Mouse (Mus musculus): ENCODE results near the gene Insig1.

Insig1 gene

GRCm38 (mm10) chr5:28070828-28071455 lies at the start of gene Insig1:
Insig1 (plus strand) TSS chr5:28071363.
- in situ Hi-C loops (cut with MboI; ENCODE audit: low sequenced_read_pairs), result no loop called here

DNA sequence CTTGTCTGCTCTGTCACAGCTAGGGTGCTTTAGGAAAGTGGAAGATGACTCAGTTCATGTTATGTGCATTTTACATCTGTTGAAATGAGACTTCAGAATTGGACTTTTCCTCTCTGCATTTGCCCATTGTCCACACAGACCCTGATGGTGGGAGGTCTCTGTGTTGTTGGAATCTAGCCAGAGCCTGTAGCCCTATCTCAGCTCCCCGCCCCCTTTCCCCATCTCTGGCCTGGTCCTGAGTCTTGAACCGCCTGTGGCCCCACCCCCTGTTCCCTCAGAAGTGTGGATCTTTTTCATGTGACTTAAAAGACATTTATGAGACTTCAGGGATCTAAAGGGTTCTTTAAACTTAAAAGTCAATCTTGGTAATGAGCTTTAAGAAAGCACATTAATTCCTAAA lies 47.7 kb upstream of the Insig1 start:
- in situ Hi-C loops (cut with MboI; ENCODE audit: low sequenced_read_pairs), result no loop called here

DNA sequence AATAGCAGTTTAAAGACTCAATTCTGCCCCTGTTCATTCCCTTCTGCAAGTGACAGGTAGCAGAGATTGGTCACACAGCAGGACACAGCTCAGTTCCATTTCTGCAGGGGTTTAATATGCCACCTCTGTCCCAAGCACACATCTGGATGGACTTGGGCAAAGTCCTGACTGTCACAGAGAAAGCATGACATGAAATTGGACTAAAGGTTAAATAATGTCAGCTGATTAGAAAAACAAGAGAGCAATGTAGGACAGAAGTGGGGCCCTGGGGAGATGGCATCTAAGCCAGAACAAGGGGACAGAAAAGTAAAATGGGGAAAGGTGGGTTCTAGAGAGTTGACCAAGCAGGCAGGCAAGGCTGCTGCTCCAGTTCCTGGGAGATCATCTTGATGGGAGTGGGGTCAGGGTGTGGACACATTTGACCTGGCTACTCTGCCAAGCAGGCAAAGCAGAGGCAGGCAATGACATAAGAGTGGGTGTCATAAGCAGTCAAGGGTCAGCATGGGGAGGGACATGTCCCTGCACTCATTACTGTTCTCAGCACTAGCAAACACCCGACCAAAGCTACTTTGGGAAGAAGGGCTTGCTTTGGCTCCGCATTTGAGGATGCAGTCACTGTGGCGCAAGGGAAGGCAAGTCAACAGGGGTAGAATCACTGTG lies 39.5 kb upstream of the Insig1 start:
- in situ Hi-C loops (cut with MboI; ENCODE audit: low sequenced_read_pairs), result no loop called here

DNA sequence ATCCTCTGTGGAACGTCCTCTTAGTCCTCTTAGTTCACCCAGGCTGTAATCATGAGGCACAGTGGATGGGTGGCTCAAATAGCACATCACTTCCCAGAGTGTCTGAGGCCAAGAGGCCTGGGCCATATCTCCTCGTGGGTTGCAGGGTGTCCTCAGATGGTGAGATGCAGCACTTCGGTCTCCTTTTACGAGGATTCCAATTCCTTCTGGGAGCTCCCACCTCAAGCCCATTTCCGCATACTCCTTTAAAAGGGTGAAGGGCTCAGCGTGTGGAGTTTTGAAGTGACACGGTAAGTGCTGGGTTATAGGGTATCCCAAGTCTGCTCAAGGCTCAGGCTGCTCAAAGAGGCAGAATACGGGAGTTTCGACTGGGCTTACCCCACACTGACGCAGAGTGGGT lies 38.3 kb upstream of the Insig1 start:
- in situ Hi-C loops (cut with MboI; ENCODE audit: low sequenced_read_pairs), result no loop called here

GRCm38 (mm10) chr5:28033281-28033680 lies 37.9 kb upstream of the Insig1 start:
- in situ Hi-C loops (cut with MboI; ENCODE audit: low sequenced_read_pairs), result no loop called here

- in situ Hi-C loops (cut with MboI; ENCODE audit: low sequenced_read_pairs), result no loop called here
Observed at GRCm38 (mm10) chr5:28033826-28034225, 37.3 kb upstream of the Insig1 start.

GRCm38 (mm10) chr5:28036011-28036410 lies 35.2 kb upstream of the Insig1 start:
- in situ Hi-C loops (cut with MboI; ENCODE audit: low sequenced_read_pairs), result no loop called here

DNA sequence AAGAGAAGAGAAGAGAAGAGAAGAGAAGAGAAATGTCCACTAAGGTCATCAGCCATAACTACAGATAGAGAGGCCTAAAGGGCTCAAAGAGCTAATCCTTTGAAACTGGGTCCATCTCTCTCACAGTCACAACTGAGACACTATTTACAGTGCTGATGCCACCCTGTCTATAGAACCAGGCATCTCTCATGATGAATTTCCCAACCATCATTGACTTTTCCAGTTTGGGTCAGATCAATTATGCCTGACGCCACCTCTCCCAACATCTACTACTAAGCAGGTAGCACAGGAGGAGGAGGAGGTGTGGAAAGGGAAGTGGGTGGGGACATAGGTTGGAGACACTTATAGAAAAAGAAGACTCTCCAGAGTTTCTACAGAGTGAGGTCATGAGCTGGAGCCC lies 34.6 kb upstream of the Insig1 start:
- in situ Hi-C loops (cut with MboI; ENCODE audit: low sequenced_read_pairs), result no loop called here

DNA sequence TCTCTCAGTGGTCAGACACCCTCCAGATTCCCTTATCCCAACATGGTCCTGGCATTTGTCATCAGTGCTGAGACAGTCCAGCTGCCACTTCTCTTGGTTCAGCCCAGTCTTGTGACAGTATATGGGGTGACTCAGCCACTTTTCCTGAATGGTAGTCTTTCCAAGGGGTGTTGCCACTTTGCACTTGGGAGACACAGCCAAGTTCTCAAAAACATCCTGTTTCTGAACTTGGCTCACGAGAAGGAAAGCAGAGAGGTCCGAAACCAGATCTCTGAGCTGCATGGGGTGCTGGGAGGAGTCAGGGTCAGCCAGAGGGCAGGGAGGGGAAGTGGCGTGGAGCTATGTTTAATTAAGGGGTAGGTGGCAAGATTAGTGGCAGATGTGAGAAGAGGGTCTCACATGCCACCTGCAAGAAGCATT lies 34.0 kb upstream of the Insig1 start:
- in situ Hi-C loops (cut with MboI; ENCODE audit: low sequenced_read_pairs), result no loop called here

DNA sequence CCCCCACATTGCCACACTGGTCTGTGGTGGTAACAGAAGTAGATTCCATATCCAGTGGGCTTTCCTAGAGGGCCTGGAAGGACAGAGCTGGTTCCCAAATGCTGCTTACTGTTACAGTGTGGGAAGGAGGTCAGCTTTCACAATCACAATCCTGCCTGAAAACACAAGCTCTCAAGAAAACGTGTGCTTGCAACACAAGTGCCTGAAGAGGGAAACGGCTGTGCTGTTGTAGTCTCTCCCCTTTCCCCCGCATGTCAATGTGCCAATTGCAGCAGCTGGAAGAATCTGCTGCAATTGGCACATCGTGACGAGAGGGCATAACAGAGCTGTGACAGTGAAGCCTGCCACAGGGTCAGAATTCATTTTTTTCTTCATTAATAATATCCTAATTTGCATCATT lies 33.5 kb upstream of the Insig1 start:
- in situ Hi-C loops (cut with MboI; ENCODE audit: low sequenced_read_pairs), result no loop called here

DNA sequence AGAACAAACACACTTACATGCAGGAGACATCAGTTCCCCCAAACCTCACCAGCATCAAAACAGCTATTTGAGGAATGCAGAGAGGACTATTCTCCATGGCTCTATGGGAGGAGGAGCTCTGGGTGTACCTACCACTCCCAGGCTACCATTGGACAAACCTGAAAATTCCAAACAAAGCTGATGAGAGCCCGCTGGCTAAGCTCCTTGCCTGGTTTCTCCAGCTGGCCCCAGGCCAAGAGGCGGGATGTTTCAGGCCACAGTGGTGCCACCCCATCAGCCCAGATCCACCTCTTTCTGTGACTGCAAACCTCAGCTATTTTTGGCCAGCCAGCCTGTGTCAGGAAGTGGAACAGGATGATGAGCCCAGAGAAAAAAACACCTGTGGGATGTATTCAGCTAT lies 33.0 kb upstream of the Insig1 start:
- in situ Hi-C loops (cut with MboI; ENCODE audit: low sequenced_read_pairs), result no loop called here

DNA sequence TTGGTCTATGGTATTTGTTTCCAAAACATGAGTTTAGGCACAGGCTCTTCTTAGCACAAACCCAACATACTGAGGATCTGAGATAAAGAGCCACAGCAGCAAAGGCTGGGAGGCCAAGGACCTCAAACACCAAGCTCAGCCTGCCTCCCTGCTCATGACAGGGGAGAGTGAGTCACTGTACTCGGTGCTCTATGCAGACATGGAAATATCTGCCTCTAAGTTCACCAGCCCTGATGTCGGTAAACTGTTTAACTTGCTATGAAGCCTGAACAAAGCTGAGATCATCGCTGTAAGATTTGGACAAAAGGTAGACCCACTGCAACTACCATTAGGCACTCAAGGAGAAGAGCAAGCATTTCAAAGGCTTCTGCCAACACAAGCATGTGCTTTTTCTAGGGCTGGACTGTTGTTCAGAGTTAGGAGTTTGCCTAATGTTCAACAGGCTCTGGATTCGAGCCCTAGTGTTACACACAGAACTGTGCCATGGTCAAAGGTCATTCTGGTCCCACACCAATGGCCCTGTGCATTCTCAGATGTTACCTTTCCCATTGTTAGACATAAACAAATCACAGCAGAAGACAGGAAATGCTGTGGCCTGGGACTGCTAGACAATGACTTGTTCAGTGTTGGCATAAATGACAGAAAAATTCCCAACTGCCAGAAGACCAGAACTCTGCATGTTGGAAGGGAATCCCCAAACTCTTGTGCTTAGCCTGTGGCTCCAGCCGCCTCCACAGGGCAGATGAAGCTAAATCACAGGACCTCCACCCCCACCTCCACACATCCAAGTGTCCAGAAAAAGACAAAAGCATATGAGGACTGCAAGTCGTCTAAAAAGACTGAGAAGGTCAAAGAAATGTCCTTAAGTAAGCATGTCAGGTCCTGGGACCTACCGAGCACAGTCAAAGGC lies 31.2 kb upstream of the Insig1 start:
- in situ Hi-C loops (cut with MboI; ENCODE audit: low sequenced_read_pairs), result no loop called here

DNA sequence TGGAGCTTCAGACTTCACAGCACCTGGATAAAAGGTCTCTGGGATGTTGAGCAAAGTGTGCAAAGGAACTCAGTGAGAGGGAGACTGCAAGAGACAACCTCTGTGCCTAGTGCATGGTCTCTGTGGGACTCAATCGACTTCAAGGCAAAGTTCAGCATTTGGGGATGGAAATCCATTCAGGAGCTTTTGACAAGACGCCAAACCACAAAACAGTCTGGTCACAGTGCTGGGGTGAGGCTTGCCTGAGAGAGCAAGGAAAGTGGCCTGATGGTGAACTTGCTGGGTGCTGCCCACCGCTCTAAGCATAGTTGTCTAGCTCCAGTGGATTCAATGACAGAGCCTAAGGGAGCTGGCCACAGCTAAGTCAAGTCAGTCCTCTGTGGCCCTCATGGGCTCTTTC lies 30.4 kb upstream of the Insig1 start:
- in situ Hi-C loops (cut with MboI; ENCODE audit: low sequenced_read_pairs), result no loop called here

- in situ Hi-C loops (cut with MboI; ENCODE audit: low sequenced_read_pairs), result no loop called here
Observed at GRCm38 (mm10) chr5:28042021-28042420, 29.1 kb upstream of the Insig1 start.

DNA sequence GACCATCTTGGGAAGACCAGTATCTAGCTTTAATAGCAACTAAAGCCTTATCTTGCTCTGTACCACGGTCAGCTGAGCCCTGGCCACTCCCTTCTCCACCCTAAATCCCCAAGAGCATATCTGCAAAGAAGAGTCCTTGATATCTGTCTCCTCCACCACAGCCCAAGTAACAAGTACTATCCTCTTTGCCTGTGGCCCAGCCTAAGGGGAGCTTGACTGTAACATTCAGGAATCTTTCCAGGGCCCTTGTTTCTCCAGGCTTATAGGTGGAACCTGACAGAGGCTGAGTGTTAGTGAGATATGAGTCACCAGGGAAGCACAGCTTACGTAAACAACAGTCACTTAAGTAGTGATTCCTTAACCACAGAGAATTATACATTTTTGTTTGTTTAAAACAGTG lies 28.4 kb upstream of the Insig1 start:
- in situ Hi-C loops (cut with MboI; ENCODE audit: low sequenced_read_pairs), result no loop called here

DNA sequence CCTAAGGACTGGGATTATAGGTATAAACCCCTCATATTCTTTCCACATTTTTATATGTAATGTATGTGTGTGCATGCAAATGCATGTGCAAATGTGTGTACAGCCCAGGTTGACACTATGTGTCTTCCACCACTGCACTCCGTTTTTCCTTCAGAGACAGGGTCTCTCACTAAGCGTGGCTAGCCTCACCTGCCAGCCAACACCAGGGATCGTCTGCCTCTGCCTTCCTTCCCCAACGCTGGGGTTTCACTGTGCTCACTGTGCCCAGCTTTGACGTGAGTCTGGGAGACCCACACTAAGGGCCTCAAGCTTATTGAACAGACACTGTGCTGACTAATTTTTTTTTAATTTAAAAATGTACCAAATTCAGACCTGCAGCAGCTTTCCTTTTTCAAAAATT lies 27.8 kb upstream of the Insig1 start:
- in situ Hi-C loops (cut with MboI; ENCODE audit: low sequenced_read_pairs), result no loop called here

DNA sequence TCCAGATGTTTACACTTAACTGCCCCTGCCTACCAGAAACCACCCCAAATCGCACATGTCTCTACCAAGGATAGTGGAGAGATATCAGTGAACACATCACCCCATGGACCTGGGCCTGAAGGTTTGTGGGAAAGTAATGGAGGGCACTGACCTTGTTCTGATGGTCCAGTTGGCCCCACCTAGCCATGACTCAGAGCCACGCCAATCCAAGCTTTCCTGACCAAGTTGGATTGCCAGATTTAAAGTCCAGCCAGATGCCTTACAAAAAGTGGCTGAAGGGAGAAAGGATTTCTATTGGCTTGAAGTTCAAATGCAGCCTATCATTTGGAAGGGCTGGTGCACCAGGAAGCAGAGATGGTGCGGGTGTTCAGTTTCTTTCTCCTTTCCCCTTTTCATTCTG lies 24.2 kb upstream of the Insig1 start:
- in situ Hi-C loops (cut with MboI; ENCODE audit: low sequenced_read_pairs), result no loop called here

GRCm38 (mm10) chr5:28047961-28048360 lies 23.2 kb upstream of the Insig1 start:
- in situ Hi-C loops (cut with MboI; ENCODE audit: low sequenced_read_pairs), result no loop called here

- in situ Hi-C loops (cut with MboI; ENCODE audit: low sequenced_read_pairs), result no loop called here
Observed at GRCm38 (mm10) chr5:28055450-28055849, 15.7 kb upstream of the Insig1 start.

DNA sequence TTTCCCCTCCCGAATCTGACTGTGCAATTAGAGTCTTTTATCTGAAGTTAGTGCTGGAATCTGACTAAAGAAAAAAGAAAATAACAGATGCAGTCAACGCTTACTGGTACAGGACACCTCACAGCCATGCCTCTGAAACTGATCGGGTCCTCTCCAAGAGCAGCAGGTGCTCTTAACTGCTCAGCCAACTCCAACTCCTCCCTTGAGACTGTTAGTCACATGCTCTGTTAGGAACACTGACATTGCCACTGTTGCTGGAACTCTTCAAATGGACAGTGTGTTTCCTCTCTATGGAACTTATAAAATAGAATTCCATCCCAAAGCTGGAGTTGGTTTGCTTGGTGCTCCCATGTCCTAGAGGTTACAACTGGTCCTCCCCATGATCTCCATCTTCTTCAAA lies 14.3 kb upstream of the Insig1 start:
- in situ Hi-C loops (cut with MboI; ENCODE audit: low sequenced_read_pairs), result no loop called here

- in situ Hi-C loops (cut with MboI; ENCODE audit: low sequenced_read_pairs), result no loop called here
Observed at GRCm38 (mm10) chr5:28060506-28060905, 10.7 kb upstream of the Insig1 start.

DNA sequence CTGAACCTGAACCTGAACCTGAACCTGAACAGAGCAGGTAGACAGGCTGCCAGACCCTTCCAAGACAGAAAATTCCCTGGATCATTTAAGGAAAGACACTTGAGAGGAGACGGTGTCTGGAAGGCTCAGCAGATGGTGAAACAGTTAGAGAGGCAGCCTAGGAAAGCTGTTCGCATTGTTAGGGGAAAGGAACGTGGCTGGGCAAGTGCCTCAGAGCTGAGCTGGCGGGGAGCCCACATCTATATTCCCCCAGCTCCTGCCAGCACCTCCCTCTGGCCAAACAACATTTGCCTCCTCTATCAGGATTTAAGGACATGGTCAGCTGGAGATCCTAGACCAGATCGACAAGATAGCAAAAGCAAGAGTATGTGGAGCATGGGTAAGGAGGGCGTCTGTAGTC lies 10.2 kb upstream of the Insig1 start:
- in situ Hi-C loops (cut with MboI; ENCODE audit: low sequenced_read_pairs), result no loop called here
